Mouse (Mus musculus) cerebellum, adult 11-12 months (tissue): ENCODE data around the gene Sptan1.
A peak's percentile ranks its signal among the peaks of the same experiment; 100 is the strongest.
"Not testable (repeated sequence)": the region's sequence is repeated elsewhere in the genome, so short reads cannot be mapped to it uniquely, and the experiment has no call there.

Experiments
- DNase-seq: peaks from one replicate; pipeline ENCODE4 v3.0.0; 2022

Gene Sptan1

DNA sequence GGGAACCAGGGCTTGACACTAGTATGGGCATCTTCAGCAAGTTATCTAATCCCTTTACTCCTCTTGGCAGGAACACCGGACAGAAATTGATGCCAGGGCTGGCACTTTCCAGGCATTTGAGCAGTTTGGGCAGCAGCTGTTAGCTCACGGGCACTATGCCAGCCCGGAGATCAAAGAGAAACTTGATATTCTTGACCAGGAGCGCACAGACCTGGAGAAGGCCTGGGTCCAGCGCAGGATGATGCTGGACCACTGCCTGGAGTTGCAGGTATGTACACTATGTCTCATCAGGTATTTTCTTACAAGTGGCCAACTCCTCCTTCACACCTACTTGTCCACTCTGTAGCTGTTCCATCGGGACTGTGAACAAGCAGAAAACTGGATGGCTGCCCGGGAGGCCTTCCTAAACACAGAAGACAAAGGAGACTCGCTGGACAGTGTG, 45.5 kb downstream of the Sptan1 start:
- DNase-seq: peak; percentile 89

DNA sequence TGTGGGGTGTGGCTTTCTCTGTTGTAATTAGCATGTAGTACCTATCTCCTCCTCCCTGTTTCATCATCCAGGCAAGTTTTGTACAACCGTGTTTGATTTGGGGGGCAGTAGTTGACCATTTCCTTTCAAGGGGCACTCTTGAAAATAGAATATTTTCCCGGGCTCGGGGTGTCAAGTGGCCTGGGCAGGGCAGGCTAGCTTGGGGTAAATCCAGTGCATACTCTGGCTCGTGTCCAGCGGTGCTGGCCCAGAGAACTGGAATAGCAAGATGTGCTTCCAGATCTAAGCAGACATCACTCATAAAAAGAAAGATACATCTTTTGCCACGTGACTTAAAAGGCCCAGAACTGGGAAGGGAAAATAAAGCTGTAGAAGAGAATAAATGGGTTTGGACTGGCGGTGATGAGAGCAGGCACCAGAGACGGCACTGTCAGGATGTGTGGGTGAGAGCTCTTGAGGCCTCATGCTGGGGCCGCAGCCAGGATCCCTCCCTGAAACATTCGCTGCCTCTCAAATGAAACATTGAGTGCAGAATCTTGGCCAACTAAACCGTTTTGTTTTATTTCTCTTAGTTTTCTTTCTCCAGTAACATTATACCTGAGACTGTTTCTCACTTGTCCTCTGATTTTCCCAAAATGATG, 49.1 kb downstream of the Sptan1 start:
- peak; percentile 30 for DNase-seq

- no peak for DNase-seq
These were observed 60.1 kb downstream of the Sptan1 start for GRCm38 (mm10) chr2:30025454-30025853.

GRCm38 (mm10) chr2:30026997-30027396, 61.6 kb downstream of the Sptan1 start:
- no peak for DNase-seq

- DNase-seq: no peak
These were observed 67.0 kb downstream of the Sptan1 start for GRCm38 (mm10) chr2:30032244-30032846.

- no peak for DNase-seq
These were observed 67.6 kb downstream of the Sptan1 start for GRCm38 (mm10) chr2:30032957-30033356.

- no peak for DNase-seq
These were observed 72.4 kb downstream of the Sptan1 start for GRCm38 (mm10) chr2:30037762-30038161.

GRCm38 (mm10) chr2:30038370-30038769, 73.0 kb downstream of the Sptan1 start:
- DNase-seq: no peak

DNA sequence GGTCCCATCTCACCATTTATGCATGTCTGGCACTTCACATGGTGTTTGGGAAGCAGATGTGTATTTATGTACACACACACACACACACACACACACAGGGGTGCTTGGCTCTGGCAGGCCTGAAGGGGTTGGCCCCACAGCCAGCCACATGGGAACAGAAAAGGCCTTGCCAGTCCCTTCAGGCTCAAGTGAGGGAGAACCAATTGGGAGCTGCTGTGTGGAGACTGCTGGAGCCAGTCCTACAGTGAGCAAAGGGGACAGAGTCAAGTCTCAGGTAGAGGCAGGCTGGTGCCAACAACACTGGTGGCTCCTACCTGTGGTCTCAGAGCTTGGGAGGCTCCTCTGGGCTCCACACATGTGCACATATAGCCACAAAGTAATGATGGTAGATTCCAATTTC, 74.3 kb downstream of the Sptan1 start:
- DNase-seq: no peak

- DNase-seq: peak; percentile 59
These were observed 77.1 kb downstream of the Sptan1 start for GRCm38 (mm10) chr2:30042445-30042844.

DNA sequence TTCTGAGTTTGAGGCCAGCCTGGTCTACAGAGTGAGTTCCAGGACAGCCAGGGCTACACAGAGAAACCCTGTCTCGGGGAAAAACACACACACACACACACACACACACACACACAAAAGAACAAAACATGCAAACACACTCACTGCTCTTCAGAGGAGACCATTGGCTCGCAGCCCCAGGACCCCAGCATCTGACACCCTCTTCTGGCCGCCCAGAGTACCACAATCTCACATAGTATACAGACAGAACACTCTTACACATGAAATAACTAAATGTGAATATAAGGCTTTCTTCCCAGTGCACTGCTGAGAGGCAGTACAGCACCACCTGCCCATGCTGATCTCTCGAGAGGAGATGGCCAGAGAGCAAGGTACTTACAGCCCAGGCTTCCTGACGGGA, 79.2 kb downstream of the Sptan1 start:
- no peak for DNase-seq

DNA sequence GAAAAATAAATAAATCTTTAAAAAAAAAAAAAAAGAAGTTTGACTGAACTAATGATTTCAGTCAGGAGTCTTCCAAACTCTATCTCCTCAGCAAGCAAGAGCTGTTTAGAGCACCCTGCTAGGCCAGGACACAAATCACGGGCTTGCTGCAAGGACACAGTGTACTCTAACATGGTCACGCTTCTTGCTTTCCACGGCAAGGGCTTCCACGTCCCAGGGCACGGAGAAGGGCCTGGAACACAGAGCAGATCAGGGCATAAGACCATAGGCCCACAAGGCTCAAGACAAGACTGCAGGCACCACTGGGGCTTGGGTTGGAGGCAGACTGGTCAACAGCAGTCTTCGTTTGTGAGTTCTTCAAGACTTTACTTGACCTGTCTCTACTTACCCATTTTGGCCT, 81.8 kb downstream of the Sptan1 start:
- DNase-seq: no peak

- no peak for DNase-seq
These were observed 82.7 kb downstream of the Sptan1 start for GRCm38 (mm10) chr2:30048101-30048501.

DNA sequence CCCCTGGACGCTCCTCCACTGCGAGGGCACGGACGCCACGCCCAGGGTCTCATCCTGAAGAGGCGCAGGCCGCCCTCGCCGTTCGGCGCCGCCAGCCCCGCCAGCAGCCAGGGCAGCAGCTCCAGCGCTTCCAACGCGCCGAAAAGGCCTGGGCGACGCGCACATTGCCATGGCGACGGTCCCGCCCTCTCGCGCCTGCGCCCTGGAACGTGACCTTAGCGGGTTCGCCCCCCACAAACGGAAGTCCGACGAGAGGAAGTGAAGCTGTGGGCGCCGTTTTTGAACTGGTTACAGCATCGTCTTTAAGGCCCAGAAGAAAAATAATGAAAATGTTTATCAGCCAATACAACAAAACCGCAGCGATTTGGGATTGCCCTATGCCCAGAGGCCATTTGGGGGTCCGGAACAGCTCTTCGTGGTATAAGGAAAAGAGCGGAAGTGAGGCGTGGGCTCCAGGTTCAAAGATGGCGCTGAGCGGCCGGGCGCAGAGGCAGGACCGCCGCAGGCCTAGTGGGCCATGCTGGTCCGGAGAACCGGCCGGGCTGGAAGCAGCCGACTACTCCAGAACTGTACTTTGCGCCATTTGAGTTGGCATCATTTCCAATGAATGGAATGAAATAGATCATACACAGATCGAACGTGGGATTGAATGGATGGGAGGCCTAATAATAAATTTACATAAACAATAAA, 83.5 kb downstream of the Sptan1 start, which contains the start of gene Wdr34:
TSS of gene Wdr34 (minus strand) at position 183 of the 690 bp plus-strand sequence.
- peak; percentile 96 for DNase-seq

GRCm38 (mm10) chr2:30049831-30050230, 84.5 kb downstream of the Sptan1 start:
- no peak for DNase-seq

- no peak for DNase-seq
These were observed 86.8 kb downstream of the Sptan1 start for GRCm38 (mm10) chr2:30051992-30052761.

DNA sequence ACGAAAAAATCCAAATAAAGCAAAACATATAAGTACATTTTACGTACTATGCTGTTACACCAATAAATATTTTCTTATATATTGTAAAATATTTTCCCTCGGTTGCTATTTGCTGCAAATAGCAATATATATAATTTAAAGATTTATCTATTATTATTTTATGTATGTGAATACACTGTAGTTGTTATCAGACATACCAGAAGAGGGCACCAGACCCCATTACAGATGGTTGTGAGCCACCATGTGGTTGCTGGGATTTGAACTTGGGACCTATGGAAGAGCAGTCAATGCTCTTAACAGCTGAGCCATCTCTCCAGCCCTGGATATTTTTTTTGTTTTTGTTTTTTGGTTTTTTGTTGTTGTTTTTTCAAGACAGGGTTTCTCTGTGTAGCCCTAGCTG, 90.0 kb downstream of the Sptan1 start:
- not testable (repeated sequence) for DNase-seq

DNA sequence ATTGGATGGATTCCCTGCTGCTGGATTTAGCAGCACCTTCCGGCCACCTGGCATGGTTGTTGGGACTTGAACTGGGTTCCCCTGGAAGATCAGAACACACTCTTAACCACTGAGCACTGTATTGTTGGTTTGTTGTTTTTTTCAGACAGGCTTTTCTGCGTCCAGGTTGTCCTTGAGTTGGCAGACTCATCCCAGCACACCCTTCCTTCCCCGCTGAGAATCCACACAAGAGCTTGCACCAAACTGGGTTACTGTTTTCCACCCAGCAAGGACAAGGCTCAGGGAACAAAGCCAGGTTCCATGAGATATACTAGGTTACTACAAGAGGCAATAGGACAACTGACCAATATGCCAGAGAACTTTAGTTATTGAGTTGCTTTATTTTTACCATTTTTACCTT, 91.4 kb downstream of the Sptan1 start:
- no peak for DNase-seq

DNA sequence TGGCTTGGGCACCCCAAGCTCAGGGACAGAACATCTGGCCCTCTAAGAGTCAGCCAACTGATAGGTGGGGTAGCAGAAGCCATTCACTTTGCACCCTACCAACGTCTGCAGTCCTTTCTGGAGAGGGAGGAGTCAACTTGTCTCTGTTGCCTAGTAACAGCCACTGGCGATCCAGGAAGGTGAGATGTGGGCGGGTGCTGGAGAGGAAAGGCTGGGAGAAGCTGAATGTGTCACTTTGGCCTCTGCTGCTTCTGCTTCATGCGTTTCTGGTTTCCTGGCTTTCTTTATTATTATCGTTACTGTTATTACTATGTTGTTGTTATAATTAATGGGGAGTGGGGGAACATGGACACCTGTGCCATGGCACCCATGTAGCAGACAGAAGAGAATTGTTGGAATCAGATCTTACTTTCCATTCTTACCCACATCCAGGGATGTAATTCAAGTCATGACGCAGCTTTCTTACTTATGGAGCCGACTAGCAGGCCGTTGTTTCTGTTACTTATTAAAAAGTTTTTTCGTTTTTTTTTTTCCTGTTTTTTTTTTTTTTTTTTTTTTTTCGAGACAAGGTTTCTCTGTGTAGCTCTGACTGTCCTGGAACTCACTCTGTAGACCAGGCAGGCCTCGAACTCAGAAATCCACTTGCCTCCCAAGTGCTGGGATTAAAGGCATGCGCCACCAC, 92.0 kb downstream of the Sptan1 start, which contains the start of gene Set:
TSS of gene Set (plus strand) at position 156 of the 682 bp plus-strand sequence.
- DNase-seq: no peak

GRCm38 (mm10) chr2:30058418-30058817, 93.1 kb downstream of the Sptan1 start:
- no peak for DNase-seq

- peak; percentile 46 for DNase-seq
These were observed 96.1 kb downstream of the Sptan1 start for GRCm38 (mm10) chr2:30061215-30062166.
